Mouse (Mus musculus): ENCODE measurements around the gene Stat2. TPM values are rescaled to one million over a fixed set of nuclear protein-coding genes. Genes with fewer than 3 reads are reported as not detected.
A peak's percentile ranks its signal among the peaks of the same experiment; 100 is the strongest.
"Not testable (repeated sequence)": the region's sequence is repeated elsewhere in the genome, so short reads cannot be mapped to it uniquely, and the experiment has no call there.

The Stat2 gene
- polyA plus RNA-seq, 1 experiment from 2014 or later, result 9.5 TPM

GRCm38 (mm10) chr10:128280943-128281342 lies 10.6 kb downstream of the Stat2 start:
- H3K9ac ChIP-seq (ENCODE audit: low read depth, low read length), result no peak overlapping the region
- H3K4me3 ChIP-seq (ENCODE audit: low read depth, low read length), result no peak overlapping the region
- no peaks in the 10 kb centered on the region for H3K27me3 ChIP-seq (ENCODE audit: control insufficient read depth, insufficient read depth, low read depth, low read length)
- no peak overlapping the region for H3K4me2 ChIP-seq (ENCODE audit: low read depth, low read length)
- 74% methylated on average over 6 of the region's 6 CpGs for WGBS (ENCODE audit: insufficient replicate concordance)
- no peak overlapping the region for H3K27ac ChIP-seq (ENCODE audit: low read length)
- peaks cover 45% of the 10 kb centered on the region for H3K36me3 ChIP-seq (ENCODE audit: control insufficient read depth, insufficient read depth)
- H3K9me3 ChIP-seq (replicated peaks; ENCODE audit: control insufficient read depth, low read length), result no peaks in the 10 kb centered on the region
- no peaks in the 10 kb centered on the region; the same call in 1 of the 2 replicates for H3K4me1 ChIP-seq (ENCODE audit: control insufficient read depth, low read depth, low read length)
- ATAC-seq (ENCODE audit: low read depth), result no peak

DNA sequence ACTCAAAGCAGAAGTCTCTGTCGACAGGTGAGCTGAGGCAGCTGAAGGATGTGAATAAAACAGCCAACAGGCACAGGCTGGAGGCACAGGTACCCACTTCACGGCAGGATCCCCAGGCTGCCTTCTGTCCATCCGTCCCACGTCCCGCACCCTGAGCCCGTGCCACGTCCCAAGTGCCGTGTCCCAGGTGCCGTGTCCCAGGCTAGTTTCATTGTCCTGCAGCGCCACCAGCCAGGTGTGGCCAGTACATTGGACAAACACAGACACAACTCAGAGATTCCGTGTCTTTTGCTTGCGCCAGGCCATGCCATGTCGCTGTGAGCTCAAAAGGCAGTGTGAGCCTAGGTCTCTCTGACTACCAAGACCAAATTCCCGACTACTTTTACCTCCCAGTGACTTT lies 11.3 kb downstream of the Stat2 start:
- Histone ChIP-seq H3K9me3 (replicated peaks; ENCODE audit: control insufficient read depth, low read length) (no peaks in the 10 kb centered on the region), H3K4me3 (ENCODE audit: low read depth, low read length) (no peak overlapping the region), H3K36me3 (ENCODE audit: control insufficient read depth, insufficient read depth) (peaks cover 45% of the 10 kb centered on the region), H3K27ac (ENCODE audit: low read length) (no peak overlapping the region), H3K4me1 (ENCODE audit: control insufficient read depth, low read depth, low read length) (no peaks in the 10 kb centered on the region; the same call in 1 of the 2 replicates), H3K4me2 (ENCODE audit: low read depth, low read length) (no peak overlapping the region), H3K9ac (ENCODE audit: low read depth, low read length) (no peak overlapping the region), H3K27me3 (ENCODE audit: control insufficient read depth, insufficient read depth, low read depth, low read length) (no peaks in the 10 kb centered on the region)
- WGBS (ENCODE audit: insufficient replicate concordance), result 90% methylated on average over 14 of the region's 14 CpGs
- ATAC-seq (ENCODE audit: low read depth), result no peak

GRCm38 (mm10) chr10:128282886-128283450 lies 12.6 kb downstream of the Stat2 start:
- H3K9me3 ChIP-seq (replicated peaks; ENCODE audit: control insufficient read depth, low read length), result no peaks in the 10 kb centered on the region
- no peak overlapping the region for H3K4me2 ChIP-seq (ENCODE audit: low read depth, low read length)
- no peaks in the 10 kb centered on the region for H3K27me3 ChIP-seq (ENCODE audit: control insufficient read depth, insufficient read depth, low read depth, low read length)
- no peak overlapping the region for H3K9ac ChIP-seq (ENCODE audit: low read depth, low read length)
- H3K4me1 ChIP-seq (ENCODE audit: control insufficient read depth, low read depth, low read length), result no peaks in the 10 kb centered on the region; the same call in 1 of the 2 replicates
- H3K36me3 ChIP-seq (ENCODE audit: control insufficient read depth, insufficient read depth), result peaks cover 36% of the 10 kb centered on the region
- no peak for ATAC-seq (ENCODE audit: low read depth)
- H3K27ac ChIP-seq (ENCODE audit: low read length), result no peak overlapping the region
- no peak overlapping the region for H3K4me3 ChIP-seq (ENCODE audit: low read depth, low read length)
- WGBS (ENCODE audit: insufficient replicate concordance), result 78% methylated on average over 20 of the region's 20 CpGs

DNA sequence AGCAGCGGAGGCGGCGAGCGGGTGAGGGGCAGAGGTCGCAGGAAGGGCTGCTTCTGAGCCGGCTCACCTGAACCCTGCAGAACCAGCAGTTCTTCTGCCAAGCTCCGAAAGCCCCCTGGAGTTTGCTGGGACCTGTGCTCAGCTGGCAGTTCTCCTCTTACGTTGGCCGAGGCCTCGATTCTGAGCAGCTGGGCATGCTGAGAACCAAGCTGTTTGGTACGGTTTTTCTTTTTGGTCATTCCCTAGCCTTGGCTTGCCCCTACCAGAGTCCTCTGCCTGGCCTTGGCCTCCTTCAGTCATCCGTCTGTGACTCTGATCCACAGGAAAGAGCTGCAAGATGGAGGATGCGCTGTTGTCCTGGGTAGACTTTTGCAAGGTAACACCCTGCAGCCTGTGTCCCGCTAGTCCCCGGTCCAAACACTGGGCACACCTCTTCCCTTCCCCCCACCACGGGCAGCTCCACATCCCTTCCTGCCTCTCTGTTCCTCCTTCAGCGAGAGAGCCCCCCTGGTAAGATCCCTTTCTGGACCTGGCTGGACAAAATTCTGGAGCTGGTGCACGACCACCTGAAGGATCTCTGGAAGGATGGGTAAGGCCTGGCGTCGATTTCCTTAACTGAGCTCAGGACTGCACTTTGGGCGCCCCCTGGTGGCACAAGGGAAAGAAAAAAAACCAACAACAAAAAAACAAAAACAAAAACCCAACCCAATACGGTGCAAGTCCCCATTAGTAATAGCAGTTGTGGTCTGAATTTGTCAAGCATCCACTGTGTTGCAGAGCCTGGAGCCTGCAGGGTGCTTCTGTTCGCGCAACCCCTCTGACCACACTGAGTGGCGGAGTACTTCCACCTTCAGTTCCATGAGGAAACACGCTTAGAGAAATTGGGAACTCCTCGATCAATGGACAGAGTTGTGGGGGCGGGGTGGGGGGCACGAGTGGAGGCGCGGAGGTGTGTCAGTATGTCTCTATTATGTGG lies 13.5 kb downstream of the Stat2 start:
- no peak overlapping the region for H3K27ac ChIP-seq (ENCODE audit: low read length)

DNA sequence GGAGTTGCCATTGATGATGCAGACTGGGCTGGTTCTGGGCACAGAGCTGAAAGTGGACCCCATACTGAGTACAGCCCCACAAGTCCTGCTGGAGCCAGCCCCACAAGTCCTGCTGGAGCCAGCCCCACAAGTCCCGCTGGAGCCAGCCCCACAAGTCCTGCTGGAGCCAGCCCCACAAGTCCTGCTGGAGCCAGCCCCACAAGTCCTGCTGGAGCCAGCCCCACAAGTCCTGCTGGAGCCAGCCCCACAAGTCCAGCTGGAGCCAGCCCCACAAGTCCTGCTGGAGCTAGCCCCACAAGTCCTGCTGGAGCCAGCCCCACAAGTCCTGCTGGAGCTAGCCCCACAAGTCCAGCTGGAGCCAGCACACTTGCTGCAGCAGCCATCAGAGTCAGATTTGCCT lies 20.2 kb downstream of the Stat2 start:
- not testable (repeated sequence) for ATAC-seq (ENCODE audit: low read depth); H3K4me3 ChIP-seq (ENCODE audit: low read depth, low read length); H3K4me2 ChIP-seq (ENCODE audit: low read depth, low read length); H3K9me3 ChIP-seq (replicated peaks; ENCODE audit: control insufficient read depth, low read length); H3K27me3 ChIP-seq (ENCODE audit: control insufficient read depth, insufficient read depth, low read depth, low read length); H3K4me1 ChIP-seq (ENCODE audit: control insufficient read depth, low read depth, low read length); H3K36me3 ChIP-seq (ENCODE audit: control insufficient read depth, insufficient read depth); H3K9ac ChIP-seq (ENCODE audit: low read depth, low read length); H3K27ac ChIP-seq (ENCODE audit: low read length)
- WGBS (ENCODE audit: insufficient replicate concordance), result 75% methylated on average over 1 of the region's 1 CpGs

More for the DNA sequence above, 13.5 kb downstream of the Stat2 start:
- H3K4me3 ChIP-seq (ENCODE audit: low read depth, low read length), result no peak overlapping the region
- H3K9me3 ChIP-seq (replicated peaks; ENCODE audit: control insufficient read depth, low read length), result no peaks in the 10 kb centered on the region
- 62% methylated on average over 31 of the region's 31 CpGs for WGBS (ENCODE audit: insufficient replicate concordance)
- ATAC-seq (ENCODE audit: low read depth), result peak; percentile 35; the same call in 1 of the 2 replicates
- no peaks in the 10 kb centered on the region for H3K27me3 ChIP-seq (ENCODE audit: control insufficient read depth, insufficient read depth, low read depth, low read length)
- no peak overlapping the region for H3K4me2 ChIP-seq (ENCODE audit: low read depth, low read length)
- H3K36me3 ChIP-seq (ENCODE audit: control insufficient read depth, insufficient read depth), result peaks cover 35% of the 10 kb centered on the region
- no peak overlapping the region for H3K9ac ChIP-seq (ENCODE audit: low read depth, low read length)
- no peaks in the 10 kb centered on the region; the same call in 1 of the 2 replicates for H3K4me1 ChIP-seq (ENCODE audit: control insufficient read depth, low read depth, low read length)

GRCm38 (mm10) chr10:128296370-128297090 lies 26.2 kb downstream of the Stat2 start:
- H3K9me3 ChIP-seq (replicated peaks; ENCODE audit: control insufficient read depth, low read length), result no peaks in the 10 kb centered on the region
- no peak overlapping the region for H3K4me3 ChIP-seq (ENCODE audit: low read depth, low read length)
- no peak for ATAC-seq (ENCODE audit: low read depth)
- H3K27ac ChIP-seq (ENCODE audit: low read length), result no peak overlapping the region
- peaks cover 5% of the 10 kb centered on the region for H3K4me1 ChIP-seq (ENCODE audit: control insufficient read depth, low read depth, low read length)
- no peak overlapping the region for H3K4me2 ChIP-seq (ENCODE audit: low read depth, low read length)
- no peaks in the 10 kb centered on the region for H3K27me3 ChIP-seq (ENCODE audit: control insufficient read depth, insufficient read depth, low read depth, low read length)
- peaks cover 3% of the 10 kb centered on the region; the same call in 1 of the 2 replicates for H3K36me3 ChIP-seq (ENCODE audit: control insufficient read depth, insufficient read depth)
- WGBS (ENCODE audit: insufficient replicate concordance), result 70% methylated on average over 13 of the region's 13 CpGs
- no peak overlapping the region for H3K9ac ChIP-seq (ENCODE audit: low read depth, low read length)

GRCm38 (mm10) chr10:128297221-128297620 lies 26.9 kb downstream of the Stat2 start:
- no peaks in the 10 kb centered on the region for H3K36me3 ChIP-seq (ENCODE audit: control insufficient read depth, insufficient read depth)
- H3K4me2 ChIP-seq (ENCODE audit: low read depth, low read length), result no peak overlapping the region
- 65% methylated on average over 4 of the region's 4 CpGs for WGBS (ENCODE audit: insufficient replicate concordance)
- no peak overlapping the region for H3K9ac ChIP-seq (ENCODE audit: low read depth, low read length)
- no peak for ATAC-seq (ENCODE audit: low read depth)
- H3K27ac ChIP-seq (ENCODE audit: low read length), result no peak overlapping the region
- peaks cover 7% of the 10 kb centered on the region for H3K4me1 ChIP-seq (ENCODE audit: control insufficient read depth, low read depth, low read length)
- H3K9me3 ChIP-seq (replicated peaks; ENCODE audit: control insufficient read depth, low read length), result no peaks in the 10 kb centered on the region
- no peaks in the 10 kb centered on the region for H3K27me3 ChIP-seq (ENCODE audit: control insufficient read depth, insufficient read depth, low read depth, low read length)
- no peak overlapping the region for H3K4me3 ChIP-seq (ENCODE audit: low read depth, low read length)

- Histone ChIP-seq H3K9ac (ENCODE audit: low read depth, low read length) (no peak overlapping the region), H3K27me3 (ENCODE audit: control insufficient read depth, insufficient read depth, low read depth, low read length) (no peaks in the 10 kb centered on the region), H3K4me3 (ENCODE audit: low read depth, low read length) (no peak overlapping the region), H3K4me2 (ENCODE audit: low read depth, low read length) (no peak overlapping the region), H3K36me3 (ENCODE audit: control insufficient read depth, insufficient read depth) (no peaks in the 10 kb centered on the region), H3K27ac (ENCODE audit: low read length) (no peak overlapping the region), H3K4me1 (ENCODE audit: control insufficient read depth, low read depth, low read length) (peaks cover 11% of the 10 kb centered on the region), H3K9me3 (replicated peaks; ENCODE audit: control insufficient read depth, low read length) (no peaks in the 10 kb centered on the region)
- peak; percentile 33; the same call in 1 of the 2 replicates for ATAC-seq (ENCODE audit: low read depth)
- 76% methylated on average over 11 of the region's 11 CpGs for WGBS (ENCODE audit: insufficient replicate concordance)
Observed at GRCm38 (mm10) chr10:128297622-128298021, 27.3 kb downstream of the Stat2 start.

All from liver, embryonic 16.5 days (tissue).